Mouse (Mus musculus) hindbrain, embryonic 13.5 days (tissue): ENCODE data around the gene Irf6. TPM values are rescaled to one million over a fixed set of nuclear protein-coding genes. Genes with fewer than 3 reads are reported as not detected.

ENCODE experiments used
- ATAC-seq: fragments of 200-750 bp; cut with Nextera tagmentation; 2 replicates; pipeline ENCODE4 v1.8.0; 2017; ENCODE audit warnings: moderate TSS enrichment; ENCODE audit not compliant: low FRiP score
- H3K27ac ChIP-seq: fragments of 300-500 bp; sonication (generic); 2 replicates; pipeline ENCODE4 v1.5.1; 2015; ENCODE audit warnings: inconsistent platforms, mild to moderate bottlenecking, moderate library complexity
- H3K27me3 ChIP-seq: fragments of 300-500 bp; sonication (generic); 2 replicates; pipeline ENCODE4 v1.6.1; 2015; ENCODE audit warnings: mild to moderate bottlenecking, inconsistent platforms
- H3K36me3 ChIP-seq: fragments of 300-500 bp; sonication (generic); 2 replicates; pipeline ENCODE4 v1.6.1; 2015; ENCODE audit warnings: mild to moderate bottlenecking, inconsistent platforms
- H3K4me1 ChIP-seq: fragments of 300-500 bp; sonication (generic); replicated peaks from 2 replicates; pipeline ENCODE4 v1.6.1; 2015; ENCODE audit warnings: inconsistent platforms
- H3K4me2 ChIP-seq: fragments of 300-500 bp; sonication (generic); 2 replicates; pipeline ENCODE4 v1.6.1; 2015; ENCODE audit warnings: inconsistent platforms, mild to moderate bottlenecking, moderate library complexity
- H3K4me3 ChIP-seq: fragments of 300-500 bp; sonication (generic); 2 replicates; pipeline ENCODE4 v1.5.1; 2015; ENCODE audit warnings: mild to moderate bottlenecking, inconsistent platforms
- H3K9ac ChIP-seq: fragments of 300-500 bp; sonication (generic); 2 replicates; pipeline ENCODE4 v1.6.1; 2015; ENCODE audit warnings: mild to moderate bottlenecking, inconsistent platforms
- H3K9me3 ChIP-seq: fragments of 300-500 bp; sonication (generic); 2 replicates; pipeline ENCODE4 v1.6.1; 2016; ENCODE audit warnings: inconsistent platforms
- WGBS: fragments of 180-500 bp; shearing (Covaris S2); methylation state at CpG from one replicate; pipeline ENCODE4 v1.1.7; 2015; 5-methylcytosine and 5-hydroxymethylcytosine counted together
- polyA plus RNA-seq: library from polyadenylated mRNA; unstranded; fragments of >200 nt; fragmentation: Nextera tagmentation; extraction: Ambion mirVana; gene quantifications from 2 replicates; pipeline ENCODE4 v1.2.1, GENCODE M21; 2015

The Irf6 gene
- polyA plus RNA-seq, 1 experiment from 2014 or later, result 0.62 TPM

DNA sequence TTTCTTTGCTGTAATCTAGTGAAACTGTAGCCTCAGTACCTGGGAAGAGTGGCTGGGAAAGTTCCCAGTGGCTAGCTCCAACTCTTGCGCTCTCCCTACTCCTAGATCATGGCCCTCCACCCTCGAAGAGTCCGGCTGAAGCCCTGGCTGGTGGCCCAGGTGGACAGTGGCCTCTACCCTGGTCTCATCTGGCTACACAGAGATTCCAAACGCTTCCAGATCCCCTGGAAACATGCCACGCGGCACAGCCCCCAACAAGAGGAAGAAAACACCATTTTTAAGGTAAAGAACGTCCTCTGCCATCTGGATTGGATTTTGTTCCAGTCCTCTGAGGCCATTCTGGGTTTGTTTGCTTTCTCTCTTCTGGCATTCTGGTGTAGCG is 4.2 kb downstream of the Irf6 start:
- Histone ChIP-seq H3K9ac (no peak overlapping the region), H3K27ac (no peak overlapping the region), H3K27me3 (peaks cover 49% of the 10 kb centered on the region), H3K4me2 (no peak overlapping the region), H3K9me3 (no peaks in the 10 kb centered on the region), H3K4me1 (peaks cover 17% of the 10 kb centered on the region), H3K4me3 (no peak overlapping the region), H3K36me3 (no peaks in the 10 kb centered on the region)
- no peak for ATAC-seq
- WGBS, result 87% methylated on average over 8 of the region's 8 CpGs

DNA sequence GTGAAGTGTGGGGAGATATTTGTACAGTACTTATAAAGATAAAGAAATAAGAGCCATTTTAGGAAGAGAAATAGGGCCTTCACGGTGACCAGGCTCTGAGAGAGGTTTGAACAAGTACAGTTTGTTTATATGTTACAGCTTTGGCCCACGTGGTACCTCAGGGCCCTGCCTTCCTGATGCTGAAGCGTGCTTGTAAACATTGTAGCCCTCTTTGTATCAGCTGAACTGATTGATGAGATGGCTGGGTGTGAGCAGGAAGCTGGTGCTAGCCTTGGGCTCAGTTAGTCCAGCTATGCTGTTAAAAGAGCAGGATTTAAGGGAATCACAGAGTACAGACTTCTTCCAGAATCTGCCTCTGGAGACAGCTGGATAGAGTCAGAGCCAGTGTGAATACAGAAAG is 6.3 kb downstream of the Irf6 start:
- H3K4me1 ChIP-seq, result peaks cover 7% of the 10 kb centered on the region; the same call in 1 of the 2 replicates
- WGBS, result 64% methylated on average over 3 of the region's 3 CpGs

DNA sequence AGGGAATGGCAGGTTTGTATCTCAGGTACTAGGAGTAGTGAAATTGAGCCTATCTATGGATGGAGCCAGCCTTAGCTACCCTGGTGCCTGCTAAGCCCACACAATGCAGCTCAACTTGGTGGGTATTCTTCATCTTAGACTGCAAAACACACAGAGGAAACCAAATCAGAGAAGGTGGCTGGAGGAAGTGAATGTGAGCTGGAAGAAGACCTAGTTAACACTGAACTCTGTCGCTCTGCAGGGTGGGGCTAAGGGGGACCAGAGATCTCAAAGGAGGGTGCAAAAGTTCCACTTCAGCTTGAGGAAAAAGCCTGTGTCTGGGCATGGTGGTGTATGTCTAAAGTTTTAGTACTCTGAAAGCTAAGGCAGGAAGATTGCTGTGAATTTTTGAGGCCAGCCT is 6.7 kb downstream of the Irf6 start:
- Histone ChIP-seq H3K9ac (no peak overlapping the region), H3K4me2 (no peak overlapping the region), H3K36me3 (no peaks in the 10 kb centered on the region), H3K27me3 (peaks cover 24% of the 10 kb centered on the region), H3K27ac (no peak overlapping the region), H3K4me3 (no peak overlapping the region), H3K9me3 (no peaks in the 10 kb centered on the region), H3K4me1 (peaks cover 7% of the 10 kb centered on the region; the same call in 1 of the 2 replicates)
- ATAC-seq, result no peak
- WGBS, result 55% methylated on average over 1 of the region's 1 CpGs

More for the DNA sequence above, 6.3 kb downstream of the Irf6 start:
- Histone ChIP-seq H3K4me2 (no peak overlapping the region), H3K27me3 (peaks cover 28% of the 10 kb centered on the region), H3K9me3 (no peaks in the 10 kb centered on the region), H3K36me3 (no peaks in the 10 kb centered on the region), H3K27ac (no peak overlapping the region), H3K9ac (no peak overlapping the region), H3K4me3 (no peak overlapping the region)
- no peak for ATAC-seq

DNA sequence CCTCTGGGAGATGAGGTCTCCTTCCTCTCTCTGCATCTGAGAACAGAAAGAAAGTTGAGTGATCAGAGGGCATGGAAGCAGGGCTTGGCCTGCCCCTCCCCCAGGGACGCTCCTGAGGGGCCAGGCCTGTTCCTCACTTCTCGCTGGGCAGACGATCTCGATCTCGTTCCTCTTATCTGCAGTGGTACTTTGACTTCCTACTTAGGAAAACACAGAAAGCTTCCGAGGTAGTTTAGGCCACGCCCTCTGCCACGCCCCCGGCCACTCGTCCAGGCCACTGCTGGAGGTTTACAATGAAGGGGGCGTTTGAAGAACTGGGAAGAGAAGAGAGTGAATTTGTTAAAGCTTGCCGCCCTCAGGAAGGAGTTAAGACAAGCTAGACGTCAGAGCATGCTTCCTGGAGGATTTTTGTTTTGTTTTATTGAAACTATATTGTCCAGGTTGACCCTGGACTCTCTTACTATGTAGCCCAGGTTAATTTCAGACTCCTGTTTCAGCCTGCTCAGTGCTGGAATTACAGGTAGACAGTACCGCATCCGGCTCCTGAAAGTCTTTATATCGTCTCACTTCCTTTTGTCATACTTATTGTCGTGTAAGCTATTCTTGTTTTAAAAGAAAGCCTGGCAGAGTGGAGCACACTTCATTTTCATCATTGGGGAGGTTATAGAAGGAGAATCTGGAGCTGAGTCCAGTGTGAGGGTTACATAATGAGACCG is 7.6 kb downstream of the Irf6 start:
- ATAC-seq, result no peak
- peak overlapping the region; percentile 21; the same call in 1 of the 2 replicates for H3K4me3 ChIP-seq
- peaks cover 15% of the 10 kb centered on the region for H3K27me3 ChIP-seq

DNA sequence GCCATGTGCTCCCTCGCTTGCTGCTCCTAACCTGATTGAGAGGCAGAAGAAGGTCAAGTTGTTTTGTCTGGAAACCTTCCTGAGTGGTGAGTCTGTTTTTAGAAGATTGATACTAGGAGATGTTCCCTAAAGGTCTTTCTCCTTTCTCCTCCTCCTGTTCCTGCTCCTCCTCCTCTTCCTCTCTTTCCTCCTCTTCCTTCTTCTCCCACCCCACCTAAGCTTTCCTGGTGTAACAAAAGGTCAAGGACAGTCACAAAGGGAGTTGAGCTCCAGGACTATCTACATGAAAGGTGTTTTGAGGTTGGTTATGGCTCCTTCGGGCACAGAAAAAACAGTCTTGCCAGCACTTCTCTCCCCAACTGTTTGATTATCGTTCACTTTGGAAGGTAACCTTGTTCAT is 14.8 kb downstream of the Irf6 start, which contains the start of gene A130010J15Rik:
Gene A130010J15Rik, plus strand, starts transcription at position 301 of the 400 bp plus-strand sequence.
- H3K9me3 ChIP-seq, result no peaks in the 10 kb centered on the region
- no peak within 1 kb of the TSS for H3K9ac ChIP-seq
- peaks cover 24% of the 10 kb centered on the region for H3K4me1 ChIP-seq
- 97% methylated on average over 3 of the region's 3 CpGs for WGBS
- no peak within 1 kb of the TSS for H3K27ac ChIP-seq
- no peaks in the 10 kb centered on the region for H3K36me3 ChIP-seq
- H3K27me3 ChIP-seq, result no peaks in the 10 kb centered on the region
- no peak for ATAC-seq
- no peak within 1 kb of the TSS for H3K4me2 ChIP-seq
- no peak within 1 kb of the TSS for H3K4me3 ChIP-seq

More for the DNA sequence above, 7.6 kb downstream of the Irf6 start:
- H3K4me1 ChIP-seq, result peaks cover 7% of the 10 kb centered on the region; the same call in 1 of the 2 replicates
- H3K9ac ChIP-seq, result peak overlapping the region; percentile 20; the same call in 1 of the 2 replicates
- H3K4me2 ChIP-seq, result peak overlapping the region; percentile 34
- WGBS, result 17% methylated on average over 18 of the region's 18 CpGs
- H3K27ac ChIP-seq, result no peak overlapping the region
- H3K36me3 ChIP-seq, result no peaks in the 10 kb centered on the region
- H3K9me3 ChIP-seq, result no peaks in the 10 kb centered on the region

DNA sequence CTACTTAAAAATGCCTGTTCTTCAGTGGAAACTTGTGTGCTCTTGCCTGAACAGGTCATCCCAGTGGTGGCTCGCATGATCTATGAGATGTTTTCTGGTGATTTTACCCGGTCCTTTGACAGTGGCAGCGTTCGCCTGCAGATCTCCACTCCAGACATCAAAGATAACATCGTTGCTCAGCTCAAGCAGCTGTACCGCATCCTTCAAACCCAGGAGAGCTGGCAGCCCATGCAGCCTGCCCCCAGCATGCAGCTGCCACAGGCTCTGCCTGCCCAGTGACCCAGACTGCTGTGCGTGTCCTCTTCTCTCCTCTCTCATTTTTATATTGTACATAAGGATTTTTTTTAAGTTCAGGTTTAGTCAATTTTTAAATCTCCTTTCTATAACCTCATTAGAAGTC is 16.3 kb downstream of the Irf6 start:
- Histone ChIP-seq H3K4me1 (peaks cover 29% of the 10 kb centered on the region), H3K27ac (no peak overlapping the region), H3K4me2 (no peak overlapping the region), H3K9me3 (no peaks in the 10 kb centered on the region), H3K36me3 (no peaks in the 10 kb centered on the region), H3K4me3 (no peak overlapping the region), H3K9ac (no peak overlapping the region), H3K27me3 (no peaks in the 10 kb centered on the region)
- 89% methylated on average over 7 of the region's 7 CpGs for WGBS
- no peak for ATAC-seq

DNA sequence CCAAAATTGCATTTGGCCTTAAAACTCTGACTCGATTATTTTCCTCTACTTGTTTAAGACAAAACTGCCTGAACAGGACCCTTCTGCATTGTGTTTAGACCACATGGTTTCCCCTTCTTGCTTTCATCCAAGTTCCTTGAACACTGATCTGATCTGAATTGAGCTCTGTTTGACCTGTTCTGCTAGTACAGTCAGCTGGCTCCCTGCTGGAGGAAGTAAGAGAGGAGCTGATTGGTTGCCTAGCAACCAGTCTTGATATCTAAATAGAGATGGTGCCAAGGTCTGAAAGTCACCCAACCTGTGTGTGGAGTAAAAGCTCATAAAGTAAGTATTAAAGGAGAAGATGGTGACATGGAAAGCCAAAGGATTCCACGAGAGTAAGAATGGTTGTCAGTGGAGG is 16.9 kb downstream of the Irf6 start:
- no peaks in the 10 kb centered on the region for H3K36me3 ChIP-seq
- no peak overlapping the region for H3K4me2 ChIP-seq
- 78% methylated on average over 2 of the region's 2 CpGs for WGBS
- H3K4me3 ChIP-seq, result no peak overlapping the region
- H3K9ac ChIP-seq, result no peak overlapping the region
- H3K4me1 ChIP-seq, result peaks cover 35% of the 10 kb centered on the region
- H3K9me3 ChIP-seq, result no peaks in the 10 kb centered on the region
- ATAC-seq, result no peak
- no peaks in the 10 kb centered on the region for H3K27me3 ChIP-seq
- no peak overlapping the region for H3K27ac ChIP-seq

DNA sequence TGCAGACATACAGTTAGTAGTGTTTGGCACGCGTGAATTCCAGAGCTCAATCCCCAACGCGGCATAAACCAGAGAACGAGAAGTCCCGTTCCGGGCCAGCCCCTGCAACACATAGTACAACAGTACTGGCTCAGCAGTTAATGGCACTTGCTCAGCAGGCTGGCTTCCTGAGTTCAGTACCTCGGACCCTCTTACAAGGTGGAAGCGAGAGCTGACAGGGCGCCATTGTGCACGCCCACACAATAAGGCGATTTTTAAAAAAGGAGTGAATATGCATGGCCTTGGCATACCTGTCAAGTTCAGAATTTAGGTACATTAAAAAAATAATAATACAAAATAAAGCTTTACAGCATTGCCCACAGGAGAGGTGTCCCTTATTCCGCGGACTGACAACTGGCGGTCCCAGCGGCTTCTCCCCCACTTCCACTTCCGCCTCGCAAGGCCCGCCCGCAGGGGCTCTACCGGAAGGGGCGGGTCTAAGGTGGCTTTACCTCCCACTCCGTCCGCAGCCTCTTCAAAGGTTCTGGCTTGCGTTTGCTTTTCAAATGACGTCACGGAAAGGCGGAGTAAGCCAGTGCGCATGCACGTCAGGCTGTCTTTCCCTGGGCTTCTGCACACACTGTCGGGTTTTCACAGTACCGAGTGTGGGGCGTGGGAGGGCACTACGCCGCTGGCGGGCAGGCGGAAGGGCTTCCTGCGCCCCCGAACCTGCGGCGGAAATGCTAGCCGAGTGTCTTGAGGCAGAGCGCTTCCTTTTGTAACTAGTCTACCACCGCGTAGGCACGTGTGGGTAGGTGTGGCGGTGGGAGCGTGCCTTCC is 20.3 kb downstream of the Irf6 start:
- 1% methylated on average over 48 of the region's 48 CpGs for WGBS
- peak overlapping the region; percentile 87 for H3K9ac ChIP-seq
- H3K27me3 ChIP-seq, result no peaks in the 10 kb centered on the region
- H3K4me3 ChIP-seq, result peak overlapping the region; percentile 71
- peak overlapping the region; percentile 66 for H3K4me2 ChIP-seq
- H3K27ac ChIP-seq, result peak overlapping the region; percentile 81
- ATAC-seq, result peak; percentile 99
- no peaks in the 10 kb centered on the region for H3K36me3 ChIP-seq
- peaks cover 43% of the 10 kb centered on the region for H3K4me1 ChIP-seq
- no peaks in the 10 kb centered on the region for H3K9me3 ChIP-seq

DNA sequence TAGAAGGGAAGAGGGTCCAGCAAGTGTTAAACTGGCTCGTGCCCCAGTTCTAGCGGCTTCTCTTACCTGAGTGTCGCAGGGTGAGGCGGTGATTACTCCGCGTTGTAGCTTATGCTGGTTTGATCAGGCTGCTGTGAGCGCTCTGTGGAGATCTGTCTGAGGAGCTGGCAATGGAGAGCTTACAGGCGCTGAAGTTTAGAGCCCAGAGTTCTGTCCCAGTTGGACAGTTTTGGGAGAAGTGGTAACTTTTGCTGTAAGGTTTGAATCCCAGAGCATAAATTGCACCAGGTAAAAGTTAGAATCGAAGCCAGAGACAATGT is 20.9 kb downstream of the Irf6 start:
- Histone ChIP-seq H3K4me3 (peak overlapping the region; percentile 71), H3K27me3 (no peaks in the 10 kb centered on the region), H3K9me3 (no peaks in the 10 kb centered on the region), H3K36me3 (no peaks in the 10 kb centered on the region), H3K4me2 (peak overlapping the region; percentile 66), H3K4me1 (peaks cover 43% of the 10 kb centered on the region), H3K27ac (peak overlapping the region; percentile 81), H3K9ac (peak overlapping the region; percentile 69)
- WGBS, result 22% methylated on average over 9 of the region's 9 CpGs
- ATAC-seq, result no peak

DNA sequence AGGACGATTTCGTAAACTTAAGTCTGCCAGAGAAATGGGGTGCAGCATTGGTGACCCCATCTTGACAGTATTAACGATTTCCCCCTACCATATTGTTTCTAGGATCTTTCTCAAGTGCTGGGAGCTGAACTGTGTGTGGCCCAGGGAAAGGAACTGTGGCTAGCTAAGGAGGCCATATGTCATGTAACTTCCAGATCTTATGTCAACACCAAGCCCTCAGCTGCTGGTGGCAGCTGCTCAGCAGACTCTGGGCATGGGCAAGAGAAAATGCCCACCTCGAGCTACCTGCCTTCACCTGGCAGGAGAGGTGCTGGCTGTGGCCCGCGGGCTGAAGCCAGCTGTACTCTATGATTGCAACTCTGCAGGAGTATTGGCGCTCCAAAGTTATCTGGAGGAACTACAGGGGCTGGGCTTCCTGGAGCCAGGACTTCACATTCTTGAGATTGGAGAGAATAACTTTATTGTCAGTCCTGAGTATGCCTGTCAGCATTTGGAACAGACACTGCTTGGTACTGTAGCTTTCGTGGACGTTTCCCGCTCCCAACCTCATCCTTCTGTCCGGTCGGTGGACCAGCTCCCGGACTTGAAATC is 21.3 kb downstream of the Irf6 start:
- Histone ChIP-seq H3K27ac (peak overlapping the region; percentile 81; the same call in 1 of the 2 replicates), H3K27me3 (no peaks in the 10 kb centered on the region), H3K4me1 (peaks cover 40% of the 10 kb centered on the region), H3K4me2 (peak overlapping the region; percentile 66), H3K4me3 (peak overlapping the region; percentile 71), H3K9me3 (no peaks in the 10 kb centered on the region), H3K36me3 (no peaks in the 10 kb centered on the region), H3K9ac (peak overlapping the region; percentile 69)
- no peak for ATAC-seq
- WGBS, result 94% methylated on average over 13 of the region's 13 CpGs

DNA sequence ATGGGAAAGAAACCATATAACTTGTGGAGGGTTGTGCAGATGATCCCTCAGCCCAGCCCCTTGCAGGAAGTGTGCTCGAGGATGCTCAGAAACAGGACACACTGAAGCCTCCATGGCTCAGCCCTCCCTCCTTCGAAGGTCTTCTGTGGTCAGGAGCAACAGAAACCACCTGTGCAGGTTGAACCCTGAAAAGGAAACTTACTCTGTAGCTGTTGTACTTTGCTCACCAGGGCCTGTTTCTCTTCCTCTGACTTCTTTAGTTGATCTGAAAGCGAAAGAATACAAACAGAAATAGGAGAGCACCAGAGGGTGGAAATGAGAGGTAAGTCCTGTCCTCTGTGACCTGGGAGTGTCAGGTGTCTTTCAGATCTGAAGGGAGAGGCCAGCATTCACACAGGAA is 28.2 kb downstream of the Irf6 start:
- Histone ChIP-seq H3K4me1 (no peaks in the 10 kb centered on the region; the same call in 1 of the 2 replicates), H3K4me3 (no peak overlapping the region), H3K9me3 (no peaks in the 10 kb centered on the region), H3K4me2 (no peak overlapping the region), H3K27me3 (no peaks in the 10 kb centered on the region; the same call in 1 of the 2 replicates), H3K9ac (no peak overlapping the region), H3K27ac (no peak overlapping the region), H3K36me3 (no peaks in the 10 kb centered on the region)
- WGBS, result 84% methylated on average over 3 of the region's 3 CpGs
- ATAC-seq, result no peak

DNA sequence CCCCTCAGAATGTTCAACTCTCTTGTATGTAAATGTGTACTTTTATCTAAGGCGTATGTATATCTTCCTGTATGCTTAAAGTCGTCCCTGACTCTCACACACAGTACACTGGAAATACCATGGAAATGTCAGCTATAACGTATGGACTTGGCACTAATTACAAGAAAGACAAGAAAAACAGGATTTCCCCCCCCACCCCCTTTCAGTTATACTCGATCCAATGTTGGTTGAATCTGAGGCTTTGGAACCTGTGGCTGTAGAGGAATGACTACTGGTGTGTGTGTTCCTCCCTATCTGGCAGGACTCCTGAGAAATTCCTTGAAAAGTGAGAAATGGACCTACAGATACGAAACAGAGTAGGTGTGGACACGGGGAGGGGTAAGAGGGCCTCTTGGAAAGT is 35.3 kb downstream of the Irf6 start:
- no peaks in the 10 kb centered on the region for H3K36me3 ChIP-seq
- no peak overlapping the region for H3K9ac ChIP-seq
- H3K4me1 ChIP-seq, result peaks cover 8% of the 10 kb centered on the region
- ATAC-seq, result no peak
- WGBS, result 88% methylated on average over 6 of the region's 6 CpGs
- H3K9me3 ChIP-seq, result no peaks in the 10 kb centered on the region
- H3K4me3 ChIP-seq, result no peak overlapping the region
- no peak overlapping the region for H3K4me2 ChIP-seq
- H3K27ac ChIP-seq, result no peak overlapping the region; the same call in 1 of the 2 replicates
- no peaks in the 10 kb centered on the region; the same call in 1 of the 2 replicates for H3K27me3 ChIP-seq
